Mouse (Mus musculus) neutrophil, adult 5-6 weeks (primary cell): ENCODE data around the gene Gde1. TPM values are rescaled to one million over a fixed set of nuclear protein-coding genes. Genes with fewer than 3 reads are reported as not detected.
A peak's percentile ranks its signal among the peaks of the same experiment; 100 is the strongest.

ENCODE experiments used
- ATAC-seq: fragments of 151-379, 151-347 bp; 2 replicates; pipeline ENCODE4 v1.8.0; 2017; ENCODE audit warnings: mild to moderate bottlenecking, moderate TSS enrichment; ENCODE audit not compliant: insufficient number of reproducible peaks, poor library complexity, low FRiP score, severe bottlenecking; ENCODE audit errors: extremely low read depth
- total RNA-seq: library from RNA; stranded (forward); fragments of 200-1000 nt; gene quantifications from 2 replicates; pipeline ENCODE4 v1.2.3, GENCODE M21; 2017

The Gde1 gene
- total RNA-seq: 22.5 and 26.0 TPM in 2 replicates

DNA sequence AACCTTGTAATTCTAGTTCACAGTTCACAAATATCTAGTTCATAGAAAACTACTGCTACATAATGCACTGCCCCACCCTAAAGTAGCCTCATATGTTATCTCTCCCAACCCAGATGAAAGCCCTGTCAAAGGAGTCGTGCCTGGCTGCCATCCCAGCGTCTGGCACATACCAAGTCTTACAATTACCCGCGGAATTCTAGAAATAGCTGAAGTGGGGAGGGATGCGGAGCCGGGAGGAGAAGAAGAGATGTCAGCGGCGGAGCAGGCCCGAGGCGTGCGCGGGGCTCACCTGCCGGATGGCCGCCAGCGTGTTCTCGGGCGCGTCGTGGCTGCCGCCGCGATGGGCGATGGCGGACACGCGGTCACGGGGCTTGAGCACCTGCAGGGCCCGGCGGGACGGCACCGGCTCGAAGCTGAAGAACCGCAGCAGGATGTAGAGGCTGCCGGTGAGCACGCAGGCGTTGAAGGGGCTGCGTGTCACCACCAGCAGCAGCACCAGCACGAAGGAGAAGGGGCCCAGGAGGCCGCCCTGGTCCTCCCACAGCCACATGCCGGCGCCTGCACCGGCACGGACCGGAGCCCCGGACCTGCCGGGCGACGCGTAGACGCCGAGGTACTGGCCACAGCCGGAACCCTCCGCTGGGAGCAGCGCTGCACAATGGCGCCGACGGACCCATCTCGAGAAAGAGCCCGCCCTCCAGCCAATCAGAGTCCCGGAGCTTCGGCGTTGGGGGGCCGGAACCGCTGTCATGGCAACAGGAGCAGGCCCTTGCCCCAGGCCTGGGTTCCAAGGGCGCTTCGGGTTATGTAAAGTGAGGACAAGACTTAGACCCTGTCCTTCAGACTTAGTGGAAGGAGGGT is at the start of gene Gde1:
TSS of gene Gde1 (minus strand) at position 678 of the 861 bp plus-strand sequence.
- peak; percentile 90 for ATAC-seq

DNA sequence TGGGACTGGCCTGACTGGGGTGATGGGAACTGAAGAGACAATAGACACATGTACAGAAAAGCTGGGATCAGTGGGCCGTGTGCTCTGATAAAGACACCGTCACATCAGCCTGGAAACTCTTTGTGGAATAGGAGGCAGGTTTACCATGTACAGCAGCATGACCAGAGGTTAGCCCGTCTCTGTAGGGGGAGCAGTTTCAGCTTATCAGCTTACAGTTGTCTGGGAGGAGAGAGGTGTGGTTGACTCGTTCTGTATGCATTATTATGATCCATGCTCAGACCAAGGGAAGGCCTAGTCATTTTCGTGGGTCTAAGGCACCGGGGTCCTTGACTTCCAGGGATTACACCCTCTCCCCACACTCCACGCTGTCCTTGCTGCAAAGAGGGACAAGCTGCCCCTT is 46.0 kb upstream of the Gde1 start:
- no peak for ATAC-seq

DNA sequence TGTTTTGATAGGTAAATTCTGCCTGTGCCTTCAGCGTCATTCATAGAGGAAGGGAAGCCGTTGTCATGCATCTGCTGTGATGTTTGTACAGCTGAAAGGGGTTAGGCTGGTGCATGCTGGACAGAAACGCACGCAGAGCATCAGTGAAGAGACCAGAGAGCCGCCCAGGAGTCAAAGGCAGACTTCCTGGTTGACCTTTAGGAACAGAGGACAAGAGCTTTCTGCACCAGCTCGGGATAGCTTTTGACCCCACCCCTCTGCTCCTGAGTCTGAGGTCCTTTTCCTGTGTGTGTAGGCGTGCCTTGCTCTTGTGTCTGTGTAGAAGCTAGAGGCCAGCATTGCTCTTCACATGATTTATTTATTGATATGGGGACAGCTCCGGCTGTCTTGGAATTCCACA is 44.1 kb upstream of the Gde1 start:
- ATAC-seq: no peak

DNA sequence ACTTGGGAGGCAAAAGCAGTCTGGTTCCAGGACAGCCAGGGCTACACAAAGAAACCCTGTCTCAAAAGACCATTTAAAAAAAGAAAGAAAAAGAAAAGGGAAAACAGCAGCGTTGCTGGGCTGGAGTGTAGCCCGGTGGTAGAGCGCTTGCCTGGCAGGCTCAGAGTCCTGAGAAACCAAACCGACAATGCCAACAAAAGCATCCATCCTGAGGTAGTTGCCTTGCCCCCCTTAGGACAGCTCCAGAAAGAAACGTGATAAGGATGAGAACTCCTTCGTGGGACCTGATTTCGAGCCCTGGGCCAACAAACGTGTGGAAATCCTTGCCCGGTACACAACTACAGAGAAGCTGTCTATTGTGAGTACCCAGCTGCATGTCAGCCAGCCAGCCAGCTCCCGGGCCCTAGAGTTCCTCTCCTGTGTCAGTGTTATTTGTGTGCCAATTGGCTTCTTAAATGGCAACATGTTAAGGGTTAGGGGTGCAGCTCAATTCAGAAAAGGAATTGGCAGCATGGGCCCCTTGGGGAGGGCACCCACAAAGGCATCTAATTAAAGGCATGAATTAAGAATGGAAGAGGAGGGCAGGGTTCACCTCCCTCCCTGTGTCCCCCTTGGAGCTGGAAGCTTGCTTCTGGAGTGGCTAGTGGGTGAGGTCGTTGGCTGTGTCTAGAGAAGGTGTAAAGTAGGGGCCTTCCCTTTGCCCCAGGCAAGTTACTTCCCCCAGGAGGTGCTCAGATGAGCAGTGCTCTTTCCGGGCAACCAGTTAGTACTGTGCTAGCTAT is 42.5 kb upstream of the Gde1 start:
- no peak for ATAC-seq

DNA sequence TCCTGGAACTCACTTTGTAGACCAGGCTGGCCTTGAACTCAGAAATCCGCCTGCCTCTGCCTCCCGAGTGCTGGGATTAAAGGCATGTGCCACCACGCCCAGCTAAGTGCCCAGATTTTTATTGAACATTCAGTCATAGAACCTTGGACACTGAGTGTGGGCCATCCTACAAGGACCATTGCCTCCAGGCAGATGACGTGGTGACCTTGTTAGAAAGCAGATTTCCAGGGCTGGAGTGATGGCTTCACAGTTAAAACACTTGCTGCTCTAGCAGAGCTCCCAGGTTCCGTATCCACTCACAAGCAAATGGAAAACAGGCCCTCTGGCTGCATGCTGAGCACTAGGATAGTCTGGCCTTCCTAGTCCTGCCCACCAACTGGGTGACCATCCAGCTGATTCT is 39.2 kb upstream of the Gde1 start:
- ATAC-seq: no peak

DNA sequence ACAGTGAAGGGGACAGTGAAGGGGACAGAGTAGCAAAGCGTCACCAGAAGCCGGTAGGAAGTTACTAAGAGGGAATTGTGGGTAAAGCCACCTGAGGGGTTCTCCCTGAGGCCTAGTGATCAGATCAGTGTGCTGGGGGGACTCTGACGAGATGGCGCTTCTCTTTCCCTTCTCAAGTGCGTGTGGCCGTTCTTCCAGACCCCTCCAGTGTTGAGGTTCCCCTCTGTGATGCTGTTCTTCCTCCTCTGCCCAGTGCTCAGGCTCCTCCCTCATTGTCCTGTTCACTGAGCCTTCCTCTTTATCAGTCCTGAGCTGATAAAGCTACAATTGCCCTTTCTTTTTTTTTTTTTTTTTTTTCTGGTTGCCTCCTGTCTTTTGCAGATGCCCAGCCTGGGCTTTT is 36.7 kb upstream of the Gde1 start:
- ATAC-seq: no peak

DNA sequence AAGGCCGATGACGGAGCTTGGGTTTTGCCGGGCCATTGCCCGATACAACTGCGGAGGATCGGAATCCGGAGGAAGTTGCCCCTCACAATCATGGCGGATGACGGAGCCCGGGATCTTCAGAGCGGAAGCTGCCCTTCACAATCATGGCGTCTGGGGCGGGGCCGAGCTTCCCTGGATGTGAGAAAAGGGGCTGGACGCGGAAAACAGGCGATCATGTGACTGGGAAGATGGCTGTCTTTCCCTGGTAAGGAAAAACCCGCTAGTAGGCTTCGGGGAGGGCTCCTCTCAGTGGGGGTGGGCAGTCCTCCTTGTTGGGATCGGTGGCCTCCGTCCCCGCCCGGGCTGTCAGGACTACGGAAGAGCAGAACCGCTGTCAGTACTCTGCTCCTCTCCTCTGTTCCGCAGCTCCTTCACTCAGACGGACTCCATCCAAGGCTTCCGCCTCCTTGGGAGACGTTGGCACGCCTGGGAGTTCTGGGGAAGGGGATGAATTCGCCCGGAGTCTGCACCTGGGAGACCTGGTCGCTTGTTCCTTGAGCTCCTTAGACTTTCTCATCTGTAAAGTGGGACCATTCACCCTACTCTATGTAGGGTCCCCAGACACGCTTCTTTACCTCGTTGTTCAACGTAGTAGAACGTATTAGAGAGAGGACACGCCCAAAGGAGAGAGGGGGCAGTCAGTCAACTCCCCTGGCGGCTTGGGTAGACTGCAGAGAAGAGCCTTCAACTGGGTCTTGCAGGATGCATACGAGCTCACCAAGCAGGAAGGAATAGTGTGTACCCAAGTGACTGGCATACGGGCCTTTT is 35.2 kb upstream of the Gde1 start:
- ATAC-seq: peak; percentile 94

DNA sequence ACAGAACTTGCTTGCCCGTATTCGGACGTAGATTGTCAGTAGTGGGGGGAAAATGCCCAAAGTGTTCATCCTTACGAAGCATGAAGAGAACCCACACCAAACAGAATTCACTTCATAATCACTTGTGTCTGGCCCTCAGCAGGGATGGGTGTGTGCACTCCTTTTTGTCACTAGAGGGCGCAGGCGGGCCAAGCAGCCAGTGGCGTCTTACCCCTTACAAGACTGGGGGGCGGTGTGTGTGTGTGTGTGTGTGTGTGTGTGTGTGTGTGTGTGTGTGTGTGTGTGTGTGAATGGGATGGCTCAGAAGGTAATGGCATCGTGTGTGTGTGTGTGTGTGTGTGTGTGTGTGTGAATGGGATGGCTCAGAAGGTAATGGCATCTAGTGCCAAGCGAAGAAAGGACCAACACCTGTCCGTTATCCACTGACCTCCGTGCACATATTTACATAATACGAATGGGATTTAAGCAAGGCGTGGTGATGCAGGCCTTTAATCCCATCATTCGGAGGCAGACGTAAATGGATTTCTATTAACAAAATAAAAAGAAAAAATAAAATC is 34.5 kb upstream of the Gde1 start, which contains the start of gene Vps35l:
TSS of gene Vps35l (plus strand) at position 252 of the 557 bp plus-strand sequence.
- peak; percentile 80 for ATAC-seq

DNA sequence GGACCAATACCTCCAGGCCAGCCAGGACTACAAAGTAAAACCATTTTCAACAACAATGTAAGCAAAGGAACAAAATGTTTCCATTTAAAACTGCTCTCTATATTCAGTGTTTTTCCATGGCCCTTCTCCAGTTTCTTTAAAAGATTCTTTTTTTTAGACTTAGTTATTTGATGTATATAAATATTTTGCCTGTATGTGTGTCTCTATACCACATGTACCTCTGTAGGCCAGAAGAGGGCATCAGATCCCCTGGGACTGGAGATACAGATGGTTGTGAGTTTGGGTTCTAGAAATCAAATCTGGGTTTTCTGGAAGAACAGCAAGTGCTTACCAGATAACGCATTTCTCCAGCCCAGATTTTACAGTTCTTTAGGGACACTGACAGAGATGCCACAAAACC is 33.2 kb upstream of the Gde1 start:
- ATAC-seq: no peak

DNA sequence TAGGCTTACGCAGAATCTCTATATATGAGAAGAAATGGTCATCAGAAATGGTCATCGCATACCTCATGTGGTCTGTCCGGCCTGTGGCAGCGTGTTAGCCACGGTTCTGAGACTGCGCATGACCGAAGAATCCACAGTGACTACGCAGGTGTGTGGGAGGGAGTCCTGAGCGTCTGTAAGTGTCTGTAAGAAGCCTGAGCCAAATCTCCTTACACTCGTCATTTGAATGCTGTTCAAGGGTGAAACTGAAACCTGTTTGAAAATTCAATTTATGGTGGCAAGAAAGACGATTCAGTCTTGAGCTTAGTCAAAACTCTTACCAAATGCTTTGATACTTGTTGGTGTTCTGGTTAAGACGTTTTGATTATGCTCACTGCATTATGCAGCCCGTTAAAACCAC is 27.6 kb upstream of the Gde1 start:
- ATAC-seq: no peak

DNA sequence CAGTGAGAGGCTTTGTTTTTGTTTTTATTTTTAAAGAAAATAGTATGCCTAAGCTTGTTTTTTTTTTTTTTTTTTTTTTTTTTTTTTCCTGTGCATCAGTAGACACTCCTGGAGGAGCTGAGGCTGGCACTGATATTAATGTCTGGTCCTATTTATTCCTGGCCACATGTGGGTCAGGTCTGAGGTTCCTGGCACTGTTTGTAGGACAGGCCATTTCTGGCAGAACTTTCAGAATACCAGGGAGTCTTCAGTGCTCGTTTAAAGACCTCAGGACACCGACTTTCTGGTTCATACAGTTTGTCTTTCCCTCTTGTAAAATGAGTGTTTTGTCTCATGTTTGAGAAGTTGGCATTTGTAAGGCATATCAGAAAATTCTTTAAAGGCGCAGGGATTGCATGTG is 26.2 kb upstream of the Gde1 start:
- no peak for ATAC-seq

DNA sequence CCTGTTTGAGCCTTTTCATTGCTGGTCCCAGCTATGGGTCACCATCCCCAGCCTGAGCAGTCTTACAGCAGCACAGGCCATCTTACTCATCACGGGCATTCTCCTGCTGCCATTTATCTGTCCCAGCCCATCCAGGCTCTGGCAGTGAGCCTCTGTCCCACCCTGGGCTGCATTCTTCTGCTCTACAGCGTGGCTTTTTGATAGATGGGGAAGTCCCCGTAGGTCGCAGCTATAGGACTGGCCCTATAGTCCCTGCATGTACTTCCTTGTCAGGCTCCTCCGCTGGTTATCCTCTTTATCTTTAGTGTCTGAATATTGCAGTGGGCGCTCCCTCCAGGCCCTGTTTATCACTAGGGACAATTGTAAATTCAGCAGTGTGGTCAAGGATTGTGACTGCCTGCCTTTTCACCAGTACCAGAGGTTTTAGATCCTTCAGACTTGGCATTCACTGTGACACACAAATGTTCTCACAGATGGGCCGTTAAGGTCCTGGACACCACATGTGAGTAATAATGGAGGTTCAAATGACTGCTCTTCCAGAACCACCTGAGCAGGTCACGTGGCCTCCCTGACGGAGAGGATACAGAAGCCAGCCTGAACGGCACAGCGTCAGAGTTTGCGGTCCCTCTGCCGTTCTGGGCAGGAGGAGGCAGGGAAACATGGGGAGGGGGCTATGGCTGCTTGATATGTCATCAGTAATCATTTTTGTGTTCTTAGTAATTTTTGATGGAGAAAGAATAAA is 23.4 kb upstream of the Gde1 start:
- no peak for ATAC-seq

DNA sequence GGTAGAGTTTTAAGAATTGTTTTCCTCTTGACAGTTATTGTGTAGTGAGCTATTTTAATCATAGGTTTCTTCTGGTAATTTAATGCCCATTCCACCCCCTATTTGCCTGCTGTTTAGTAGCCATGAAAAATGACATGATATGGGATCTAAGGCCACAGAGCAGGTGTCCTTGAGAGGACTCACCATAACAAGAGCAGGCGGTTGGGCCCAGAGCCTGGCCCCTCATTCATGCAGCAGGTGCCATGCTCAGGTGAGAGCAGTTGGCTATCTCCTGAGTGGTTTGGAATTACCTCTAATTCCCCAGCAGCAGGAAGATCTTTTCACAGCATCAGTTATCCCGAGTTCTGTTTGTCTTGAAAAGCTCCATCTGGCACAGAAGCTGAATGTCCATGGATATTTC is 19.9 kb upstream of the Gde1 start:
- no peak for ATAC-seq

DNA sequence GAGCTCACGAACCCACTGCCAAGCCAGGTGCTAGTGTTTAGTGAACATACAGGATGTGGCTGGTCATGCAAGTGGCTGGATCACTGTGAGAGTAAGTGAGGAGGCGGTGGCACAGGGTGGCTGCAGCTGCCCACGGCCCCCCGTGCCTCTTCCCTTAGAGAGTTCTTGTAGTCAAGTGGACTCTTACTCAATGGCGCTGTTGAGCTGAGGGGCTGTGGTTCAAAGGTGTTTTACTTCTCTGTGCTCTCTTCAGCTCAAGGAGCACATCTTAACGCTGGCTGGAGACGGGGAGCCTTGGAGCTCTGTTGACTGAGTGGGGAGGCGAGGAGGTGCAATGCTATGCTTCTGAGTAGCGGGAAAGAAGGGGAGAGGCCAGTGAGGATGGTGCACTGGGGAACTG is 18.3 kb upstream of the Gde1 start:
- no peak for ATAC-seq

DNA sequence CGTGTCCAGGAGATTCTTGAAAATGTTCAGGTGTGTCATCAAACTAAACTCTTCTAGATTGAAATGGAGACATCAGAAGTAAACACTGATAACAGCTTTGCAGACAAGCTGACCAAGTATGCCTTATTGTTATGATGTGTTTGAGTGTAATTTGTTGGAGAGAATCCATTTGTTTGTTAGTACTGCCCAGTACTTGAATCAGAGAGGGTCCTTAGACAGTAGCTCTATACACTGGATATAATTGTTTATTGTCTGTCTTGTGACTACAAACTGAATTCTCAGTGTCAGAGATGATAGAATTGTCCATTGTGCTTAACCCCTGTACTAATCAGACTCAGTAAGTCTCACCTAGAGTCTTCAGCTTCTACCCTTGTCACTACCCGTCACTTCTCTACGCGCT is 12.5 kb upstream of the Gde1 start:
- no peak for ATAC-seq

DNA sequence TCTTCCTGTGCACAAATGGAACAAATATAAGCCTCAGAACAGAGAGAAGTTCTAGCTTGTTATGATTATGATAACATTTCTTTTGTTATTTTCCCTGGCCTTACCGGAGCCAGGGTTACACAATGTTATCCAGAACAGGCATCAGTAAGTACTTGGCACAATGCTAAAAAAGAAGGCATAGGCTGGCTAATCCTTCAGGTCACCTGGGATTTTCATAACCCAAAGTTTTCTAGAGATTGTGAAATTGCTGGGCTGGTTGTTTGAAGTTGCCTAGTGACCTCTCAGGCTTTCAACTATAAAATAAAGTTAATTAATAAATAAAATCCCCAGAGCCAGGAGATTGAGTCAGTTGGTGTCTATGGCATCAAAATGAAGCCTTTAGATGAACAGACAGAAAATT is 9.3 kb upstream of the Gde1 start:
- ATAC-seq: no peak

DNA sequence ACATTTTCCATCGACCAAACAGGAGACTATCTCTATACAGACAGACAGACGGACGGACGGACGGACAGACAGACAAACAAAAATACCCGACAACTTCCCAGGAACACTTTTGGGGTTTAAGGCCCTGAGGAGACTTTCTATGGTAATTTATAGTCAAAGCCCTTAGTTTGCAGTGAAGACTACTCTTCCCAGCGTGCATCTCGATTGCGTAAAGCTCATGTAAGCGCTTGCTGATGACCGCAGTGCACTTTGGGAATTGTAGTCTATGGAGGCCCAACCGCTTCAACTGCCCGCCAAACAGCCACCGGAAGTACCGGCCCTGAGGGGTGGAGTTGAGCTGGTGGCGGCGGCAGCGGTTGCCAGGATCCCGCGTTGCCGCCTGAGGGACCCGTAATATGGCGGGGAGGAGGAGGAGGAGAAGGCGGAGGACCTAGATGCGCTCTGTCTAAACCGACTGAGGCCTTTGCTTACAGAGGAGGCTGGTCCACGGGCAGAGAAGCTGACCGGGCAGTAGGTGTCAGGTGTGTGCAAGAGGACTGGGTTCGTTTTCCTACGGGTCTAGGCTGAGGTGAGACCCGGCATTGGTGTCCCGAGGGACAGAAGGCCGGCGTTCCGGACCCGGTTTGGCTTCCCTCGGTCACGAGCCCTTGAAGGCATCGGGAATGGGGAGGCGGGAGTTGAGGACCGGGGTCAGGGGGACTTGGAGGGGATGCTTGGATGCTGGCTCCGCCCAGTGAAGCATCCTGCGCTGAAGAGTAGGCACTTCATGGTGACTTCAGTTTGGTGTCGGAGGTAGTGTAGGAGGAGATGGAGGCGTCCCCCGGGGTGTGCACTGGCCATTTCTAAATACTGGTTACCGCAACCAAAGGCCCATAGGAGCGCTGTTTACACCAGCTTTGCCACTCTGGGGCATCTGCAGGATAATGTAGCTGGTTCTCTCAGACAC is 6.9 kb upstream of the Gde1 start, which contains the start of gene Ccp110:
TSS of gene Ccp110 (plus strand) at position 325 of the 946 bp plus-strand sequence.
- peak; percentile 100 for ATAC-seq
